Mouse (Mus musculus) CH12.LX (cell line): Measurements from ENCODE around the gene Pdrg1. TPM values are rescaled to one million over a fixed set of nuclear protein-coding genes. Genes with fewer than 3 reads are reported as not detected.

ENCODE experiments used
- DNase-seq: peaks from one replicate; pipeline ENCODE4 v3.0.0-alpha.2; 2013; ENCODE audit errors: extremely low read depth
- H3K27ac ChIP-seq: 2 replicates; pipeline ENCODE4 v1.5.1; 2012; ENCODE audit warnings: low read depth, mild to moderate bottlenecking, control low read depth, moderate library complexity; ENCODE audit not compliant: insufficient read depth
- H3K27me3 ChIP-seq: replicated peaks from 2 replicates; pipeline ENCODE3; 2012; ENCODE audit warnings: inconsistent platforms
- H3K36me3 ChIP-seq, 2 experiments: replicated peaks in 1 of 2; 2 replicates each; pipeline versions ENCODE3 to v1.6.1; 2012; ENCODE audit warnings: inconsistent platforms in 1 of 2, low read length in 1 of 2, mild to moderate bottlenecking in 1 of 2, mixed read lengths in 1 of 2, moderate library complexity in 1 of 2; ENCODE audit not compliant: control insufficient read depth in 1 of 2, insufficient read depth in 1 of 2
- H3K4me1 ChIP-seq, 2 experiments: 2 replicates each; pipeline ENCODE4 v1.6.1; 2012; ENCODE audit warnings: inconsistent platforms in 1 of 2, moderate library complexity in 1 of 2; ENCODE audit not compliant: insufficient read depth in 2 of 2, control insufficient read depth in 1 of 2
- H3K4me2 ChIP-seq: 2 replicates; pipeline ENCODE4 v1.6.1; 2012; ENCODE audit warnings: low read depth, mild to moderate bottlenecking, control low read depth; ENCODE audit not compliant: poor library complexity, insufficient read depth, severe bottlenecking
- H3K4me3 ChIP-seq, 3 experiments: fragments of 150-350 bp in 1 of 3; sonication (generic) in 1 of 3; replicated peaks in 1 of 3; 2 replicates each; pipeline versions ENCODE3 to v1.5.1; 2011 to 2012; ENCODE audit warnings: low read depth in 2 of 3, low read length in 2 of 3, mild to moderate bottlenecking in 2 of 3, moderate library complexity in 2 of 3, control low read depth in 1 of 3, improper control_type of control experiment in 1 of 3, inconsistent platforms in 1 of 3, mixed read lengths in 1 of 3; ENCODE audit not compliant: poor library complexity in 1 of 3
- H3K79me2 ChIP-seq: replicated peaks from 2 replicates; pipeline ENCODE4 v1.6.1; 2012; ENCODE audit warnings: mild to moderate bottlenecking, moderate library complexity; ENCODE audit not compliant: control insufficient read depth, poor library complexity, insufficient read depth, severe bottlenecking; ENCODE audit errors: extremely low read depth
- H3K9ac ChIP-seq: 2 replicates; pipeline ENCODE4 v1.6.1; 2012; ENCODE audit warnings: low read depth, mild to moderate bottlenecking, control low read depth, moderate library complexity; ENCODE audit not compliant: insufficient read depth
- H3K9me3 ChIP-seq: replicated peaks from 2 replicates; pipeline ENCODE3; 2012; ENCODE audit warnings: low read length, inconsistent platforms, mixed read lengths
- BHLHE40 ChIP-seq: IDR thresholded peaks from 2 replicates; pipeline ENCODE4 v1.6.1; 2011; ENCODE audit warnings: mild to moderate bottlenecking, low read depth, low read length, improper control_type of control experiment
- CTCF ChIP-seq, 2 experiments: IDR thresholded peaks in 1 of 2; conservative IDR thresholded peaks in 1 of 2; 2 replicates each; pipeline ENCODE4 v1.5.1; 2011 to 2012; ENCODE audit warnings: low read depth in 2 of 2, low read length in 2 of 2, improper control_type of control experiment in 1 of 2, inconsistent platforms in 1 of 2, mild to moderate bottlenecking in 1 of 2, moderate library complexity in 1 of 2
- E2F4 ChIP-seq: IDR thresholded peaks from 2 replicates; pipeline ENCODE4 v1.6.1; 2011; ENCODE audit warnings: low read depth, low read length, improper control_type of control experiment; ENCODE audit not compliant: insufficient replicate concordance
- ELF1 ChIP-seq: IDR thresholded peaks from 2 replicates; pipeline ENCODE4 v1.6.1; 2014; ENCODE audit warnings: low read depth, mild to moderate bottlenecking, inconsistent platforms, low read length, improper control_type of control experiment
- ETS1 ChIP-seq: conservative IDR thresholded peaks from 2 replicates; pipeline ENCODE4 v1.6.1; 2012; ENCODE audit warnings: low read depth, mild to moderate bottlenecking, inconsistent platforms, low read length, improper control_type of control experiment, moderate library complexity
- HCFC1 ChIP-seq: IDR thresholded peaks from 2 replicates; pipeline ENCODE4 v1.6.1; 2012; ENCODE audit warnings: low read depth, mild to moderate bottlenecking, inconsistent platforms, low read length, improper control_type of control experiment
- JUN ChIP-seq: IDR thresholded peaks from 2 replicates; pipeline ENCODE4 v1.6.1; 2011; ENCODE audit warnings: low read depth, mild to moderate bottlenecking, low read length, improper control_type of control experiment, moderate library complexity; ENCODE audit not compliant: insufficient read depth
- JUND ChIP-seq: conservative IDR thresholded peaks from 2 replicates; pipeline ENCODE4 v1.6.1; 2011; ENCODE audit warnings: low read depth, low read length, improper control_type of control experiment
- KAT2A ChIP-seq: IDR thresholded peaks from 2 replicates; pipeline ENCODE4 v1.6.1; 2012; ENCODE audit warnings: low read length, improper control_type of control experiment, inconsistent platforms; ENCODE audit not compliant: insufficient replicate concordance
- MAFK ChIP-seq: IDR thresholded peaks from 2 replicates; pipeline ENCODE4 v1.6.1; 2011; ENCODE audit warnings: low read length, improper control_type of control experiment; ENCODE audit not compliant: insufficient replicate concordance
- MAZ ChIP-seq: IDR thresholded peaks from 2 replicates; pipeline ENCODE4 v1.6.1; 2012; ENCODE audit warnings: low read depth, mild to moderate bottlenecking, inconsistent platforms, low read length, improper control_type of control experiment, moderate library complexity
- NELFE ChIP-seq: IDR thresholded peaks from 2 replicates; pipeline ENCODE4 v1.6.1; 2011; ENCODE audit warnings: low read depth, low read length, improper control_type of control experiment
- PAX5 ChIP-seq: IDR thresholded peaks from 2 replicates; pipeline ENCODE4 v1.6.1; 2012; ENCODE audit warnings: low read length, inconsistent platforms, mixed read lengths
- RAD21 ChIP-seq: IDR thresholded peaks from 2 replicates; pipeline ENCODE4 v1.6.1; 2011; ENCODE audit warnings: low read depth, mild to moderate bottlenecking, low read length, improper control_type of control experiment, moderate library complexity
- SIN3A ChIP-seq: IDR thresholded peaks from 2 replicates; pipeline ENCODE4 v1.6.1; 2012; ENCODE audit warnings: low read length, improper control_type of control experiment, inconsistent platforms
- TBP ChIP-seq: conservative IDR thresholded peaks from 2 replicates; pipeline ENCODE4 v1.6.1; 2011; ENCODE audit warnings: low read depth, low read length, improper control_type of control experiment
- TCF12 ChIP-seq: IDR thresholded peaks from 2 replicates; pipeline ENCODE4 v1.6.1; 2014; ENCODE audit warnings: low read depth, mild to moderate bottlenecking, inconsistent platforms, low read length, improper control_type of control experiment
- UBTF ChIP-seq: IDR thresholded peaks from 2 replicates; pipeline ENCODE4 v1.6.1; 2012; ENCODE audit warnings: low read depth, mild to moderate bottlenecking, inconsistent platforms, low read length, improper control_type of control experiment, moderate library complexity
- USF2 ChIP-seq: conservative IDR thresholded peaks from 2 replicates; pipeline ENCODE4 v1.6.1; 2011; ENCODE audit warnings: low read depth, low read length, improper control_type of control experiment
- ZKSCAN1 ChIP-seq: IDR thresholded peaks from 2 replicates; pipeline ENCODE4 v1.6.1; 2012; ENCODE audit warnings: low read depth, inconsistent platforms, low read length, improper control_type of control experiment, borderline replicate concordance
- ZNF384 ChIP-seq: IDR thresholded peaks from 2 replicates; pipeline ENCODE4 v1.6.1; 2012; ENCODE audit warnings: low read depth, low read length, improper control_type of control experiment, inconsistent platforms
- dilution Hi-C: fragments of 300-500 bp; cut with MboI; formaldehyde crosslinking; loops from 2 replicates; pipeline ENCODE4 v1.14.3; 2020; ENCODE audit warnings: low sequenced_read_pairs; ENCODE audit not compliant: extremely low pct_unique_long_range_greater_than_20kb, extremely low pct_ligation_motif_present
- in situ Hi-C: fragments of 300-500 bp; cut with MboI; formaldehyde crosslinking; loops from 3 replicates; pipeline ENCODE4 v1.14.3; 2019; ENCODE audit warnings: low sequenced_read_pairs, low pct_ligation_motif_present, low pct_unique_long_range_greater_than_20kb, mixed read lengths
- polyA plus RNA-seq: library from polyadenylated mRNA; unstranded; fragments of >175 nt; gene quantifications from 2 replicates; pipeline ENCODE4 v1.2.1, GENCODE M21; 2012; ENCODE audit warnings: low read depth; ENCODE audit not compliant: insufficient read length
- total RNA-seq, 2 experiments: library from RNA; depleted of rRNA; stranded (reverse); fragments of 300-350 nt in 1 of 2; fragments of >200 nt in 1 of 2; gene quantifications; 2 replicates each; pipeline ENCODE4 v1.2.3; 2012 to 2014

The Pdrg1 gene
- total and polyA plus RNA-seq, 3 experiments: 26.1 to 56.4 (median 50.9) TPM

DNA sequence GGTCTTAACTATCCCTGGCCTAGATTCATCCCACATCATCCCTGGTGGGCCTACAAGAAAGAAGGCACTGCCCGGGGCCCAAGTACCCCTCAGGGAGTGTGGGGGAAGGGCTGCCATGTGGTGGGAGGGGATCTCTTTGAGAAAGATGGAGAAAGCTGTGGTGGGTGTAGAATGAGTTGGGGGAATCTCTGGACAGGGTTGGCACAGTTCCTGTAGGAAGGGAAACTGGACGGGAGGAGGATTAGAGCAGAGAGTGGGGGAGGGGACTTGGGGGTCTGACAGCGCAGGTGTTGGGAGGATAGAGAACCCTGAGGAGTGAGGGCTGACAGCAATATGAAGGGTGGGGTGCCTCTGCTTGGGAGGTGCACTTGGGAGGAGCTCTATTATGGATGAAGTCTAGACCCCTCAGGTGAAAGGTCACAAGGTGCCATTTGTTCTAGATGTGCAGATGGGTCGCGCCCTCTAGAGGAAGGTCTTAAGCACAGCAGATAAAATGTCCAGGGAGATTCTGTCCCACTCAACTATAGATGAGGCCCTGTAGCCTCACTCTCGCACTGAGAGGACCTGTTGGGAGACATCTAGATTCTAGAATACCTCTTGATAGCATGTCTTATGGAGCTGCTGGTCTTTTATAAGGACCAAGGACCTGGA lies 40.2 kb upstream of the Pdrg1 start:
- no peak overlapping the region for H3K9ac ChIP-seq
- H3K4me3 ChIP-seq: no peak overlapping the region
- H3K27me3 ChIP-seq: peaks cover 88% of the 10 kb centered on the region
- DNase-seq: peak; percentile 29
- no peak overlapping the region for H3K27ac ChIP-seq
- TF ChIP-seq JUN (no peak), SIN3A (no peak), ZKSCAN1 (no peak), E2F4 (no peak), NELFE (no peak), BHLHE40 (no peak), RAD21 (peak; percentile 12), PAX5 (no peak), ELF1 (no peak), CTCF (conservative IDR thresholded peaks at IDR 0.05 in 1 of 2, IDR thresholded peaks at IDR 0.05 in 1 of 2; ENCODE audit: low read depth in 2 of 2, low read length in 2 of 2) (peak; percentile 56 to 61), ETS1 (no peak), HCFC1 (no peak), ZNF384 (no peak), TCF12 (no peak)
- dilution Hi-C loops (no loop called here), in situ Hi-C loops (no loop called here)
- no peaks in the 10 kb centered on the region for H3K9me3 ChIP-seq
- H3K4me2 ChIP-seq: no peak overlapping the region
- H3K36me3 ChIP-seq: no peaks in the 10 kb centered on the region
- peaks cover 8 to 44% of the 10 kb centered on the region in 2 experiments; a peak in 3 of 4 replicates for H3K4me1 ChIP-seq
- no peaks in the 10 kb centered on the region for H3K79me2 ChIP-seq

- H3K27me3 ChIP-seq: peaks cover 88% of the 10 kb centered on the region
- no peaks in the 10 kb centered on the region for H3K9me3 ChIP-seq
- dilution Hi-C loops (no loop called here), in situ Hi-C loops (no loop called here)
- H3K4me2 ChIP-seq: no peak overlapping the region
- DNase-seq: no peak
- peaks cover 8 to 44% of the 10 kb centered on the region in 2 experiments; a peak in 3 of 4 replicates for H3K4me1 ChIP-seq
- H3K36me3 ChIP-seq: no peaks in the 10 kb centered on the region
- H3K9ac ChIP-seq: no peak overlapping the region
- no peak overlapping the region for H3K4me3 ChIP-seq
- H3K27ac ChIP-seq: no peak overlapping the region
- TF ChIP-seq UBTF (no peak), JUN (no peak), JUND (no peak), USF2 (no peak), RAD21 (no peak), MAFK (no peak), ETS1 (no peak), KAT2A (no peak), MAZ (no peak), TBP (no peak)
- no peaks in the 10 kb centered on the region for H3K79me2 ChIP-seq
Observed at GRCm38 (mm10) chr2:153053896-153054295, 38.7 kb upstream of the Pdrg1 start.
